Mouse (Mus musculus) embryonic facial prominence, embryonic 13.5 days (tissue): ENCODE data around the gene Mrc2. TPM values are rescaled to one million over a fixed set of nuclear protein-coding genes. Genes with fewer than 3 reads are reported as not detected.

Source experiments
- ATAC-seq: fragments of 200-750 bp; cut with Nextera tagmentation; 2 replicates; pipeline ENCODE4 v1.8.0; 2017; ENCODE audit warnings: low read depth; ENCODE audit not compliant: insufficient number of reproducible peaks, insufficient read depth, low FRiP score, low TSS enrichment
- H3K27ac ChIP-seq: fragments of 300-500 bp; sonication (generic); 2 replicates; pipeline ENCODE4 v1.5.1; 2015; ENCODE audit warnings: moderate library complexity, mild to moderate bottlenecking, inconsistent platforms
- H3K27me3 ChIP-seq: fragments of 300-500 bp; sonication (generic); 2 replicates; pipeline ENCODE4 v1.6.1; 2015; ENCODE audit warnings: mild to moderate bottlenecking, inconsistent platforms
- H3K36me3 ChIP-seq: fragments of 300-500 bp; sonication (generic); 2 replicates; pipeline ENCODE4 v1.6.1; 2015; ENCODE audit warnings: mild to moderate bottlenecking, inconsistent platforms
- H3K4me1 ChIP-seq: fragments of 300-500 bp; sonication (generic); 2 replicates; pipeline ENCODE4 v1.6.1; 2015; ENCODE audit warnings: inconsistent platforms
- H3K4me2 ChIP-seq: fragments of 300-500 bp; sonication (generic); 2 replicates; pipeline ENCODE4 v1.6.1; 2015; ENCODE audit warnings: moderate library complexity, mild to moderate bottlenecking, inconsistent platforms
- H3K4me3 ChIP-seq: fragments of 300-500 bp; sonication (generic); 2 replicates; pipeline ENCODE4 v1.5.1; 2015; ENCODE audit warnings: mild to moderate bottlenecking, inconsistent platforms
- H3K9ac ChIP-seq: fragments of 300-500 bp; sonication (generic); 2 replicates; pipeline ENCODE4 v1.6.1; 2015; ENCODE audit warnings: mild to moderate bottlenecking, inconsistent platforms
- H3K9me3 ChIP-seq: fragments of 300-500 bp; sonication (generic); 2 replicates; pipeline ENCODE4 v1.6.1; 2016; ENCODE audit warnings: inconsistent platforms
- WGBS: fragments of 180-500 bp; shearing (Covaris S2); methylation state at CpG from one replicate; pipeline ENCODE4 v1.1.7; 2015; ENCODE audit warnings: mixed read lengths; 5-methylcytosine and 5-hydroxymethylcytosine counted together
- polyA plus RNA-seq: library from polyadenylated mRNA; unstranded; fragments of >200 nt; fragmentation: Nextera tagmentation; extraction: Ambion mirVana; gene quantifications from 2 replicates; pipeline ENCODE4 v1.2.1, GENCODE M21; 2015

Mrc2 gene
- polyA plus RNA-seq, 1 experiment from 2014 or later = 30.8 TPM

GRCm38 (mm10) chr11:105312311-105312942, 20.0 kb downstream of the Mrc2 start:
- Histone ChIP-seq H3K9me3 (no peaks in the 10 kb centered on the region), H3K4me1 (peaks cover 54% of the 10 kb centered on the region), H3K36me3 (peaks cover 21% of the 10 kb centered on the region), H3K27me3 (no peaks in the 10 kb centered on the region), H3K9ac (peak overlapping the region; percentile 36; the same call in 1 of the 2 replicates), H3K4me3 (no peak overlapping the region), H3K27ac (peak overlapping the region; percentile 80), H3K4me2 (no peak overlapping the region)
- 0 out of 2 replicates have a peak, but pooled peaks have one; percentile 29 for ATAC-seq
- 26% methylated on average over 12 of the region's 12 CpGs for WGBS

- peak overlapping the region; percentile 80 for H3K27ac ChIP-seq
- no peaks in the 10 kb centered on the region for H3K27me3 ChIP-seq
- no peaks in the 10 kb centered on the region for H3K9me3 ChIP-seq
- H3K9ac ChIP-seq = peak overlapping the region; percentile 36; the same call in 1 of the 2 replicates
- peak overlapping the region; percentile 28; the same call in 1 of the 2 replicates for H3K4me2 ChIP-seq
- peaks cover 23% of the 10 kb centered on the region for H3K36me3 ChIP-seq
- H3K4me3 ChIP-seq = no peak overlapping the region
- ATAC-seq = no peak
- H3K4me1 ChIP-seq = peaks cover 54% of the 10 kb centered on the region
- WGBS = 10% methylated on average over 10 of the region's 10 CpGs
These were observed 20.7 kb downstream of the Mrc2 start for GRCm38 (mm10) chr11:105312972-105313632.

DNA sequence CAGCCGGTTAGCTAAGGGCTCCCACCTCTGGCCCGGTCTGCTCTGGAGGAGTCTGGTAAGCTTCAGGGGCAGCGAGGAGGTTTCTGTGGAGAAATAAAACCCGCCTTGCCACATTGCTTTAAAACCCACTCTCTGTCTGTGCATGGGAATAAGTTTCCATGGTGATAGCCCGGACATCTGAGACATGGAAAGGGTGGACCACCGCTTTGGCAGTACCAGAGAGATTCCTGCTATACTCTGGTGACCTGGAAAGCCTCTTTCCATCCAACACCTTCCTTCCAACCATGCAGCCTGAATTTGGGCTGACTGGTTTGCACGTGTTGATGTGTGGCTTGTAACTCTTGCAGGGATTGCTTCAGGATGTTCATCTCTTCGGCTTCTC, 21.2 kb downstream of the Mrc2 start:
- Histone ChIP-seq H3K9ac (0 out of 2 replicates have a peak overlapping the region, but pooled peaks have one; percentile 21), H3K4me1 (peaks cover 53% of the 10 kb centered on the region), H3K4me2 (peak overlapping the region; percentile 28; the same call in 1 of the 2 replicates), H3K4me3 (no peak overlapping the region), H3K27me3 (no peaks in the 10 kb centered on the region), H3K9me3 (no peaks in the 10 kb centered on the region), H3K27ac (peak overlapping the region; percentile 80), H3K36me3 (peaks cover 23% of the 10 kb centered on the region)
- 20% methylated on average over 8 of the region's 8 CpGs for WGBS
- ATAC-seq = no peak

DNA sequence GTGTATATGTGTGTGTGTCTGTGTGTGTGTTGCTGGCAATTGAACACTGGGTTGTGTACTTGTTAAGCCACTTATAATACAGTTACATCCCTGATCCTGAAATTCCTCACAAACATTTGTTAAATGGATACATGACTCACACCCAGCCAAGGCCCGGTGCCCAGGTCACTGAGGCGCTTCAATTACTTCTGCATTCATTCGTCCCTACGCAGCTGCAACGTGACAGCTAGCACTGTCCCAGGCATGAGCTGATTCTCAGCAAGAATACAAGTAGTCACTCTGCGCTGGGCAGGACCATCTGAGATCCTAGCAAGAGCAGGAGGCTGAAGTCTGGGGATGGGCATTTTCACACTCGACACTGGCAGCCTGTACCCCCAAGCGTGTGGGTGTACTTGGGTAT, 22.9 kb downstream of the Mrc2 start:
- WGBS = 85% methylated on average over 8 of the region's 8 CpGs
- peaks cover 46% of the 10 kb centered on the region for H3K4me1 ChIP-seq
- no peak overlapping the region for H3K4me2 ChIP-seq
- no peak overlapping the region for H3K27ac ChIP-seq
- H3K27me3 ChIP-seq = no peaks in the 10 kb centered on the region
- H3K9ac ChIP-seq = no peak overlapping the region
- H3K36me3 ChIP-seq = peaks cover 20% of the 10 kb centered on the region
- no peaks in the 10 kb centered on the region for H3K9me3 ChIP-seq
- no peak for ATAC-seq
- no peak overlapping the region for H3K4me3 ChIP-seq

DNA sequence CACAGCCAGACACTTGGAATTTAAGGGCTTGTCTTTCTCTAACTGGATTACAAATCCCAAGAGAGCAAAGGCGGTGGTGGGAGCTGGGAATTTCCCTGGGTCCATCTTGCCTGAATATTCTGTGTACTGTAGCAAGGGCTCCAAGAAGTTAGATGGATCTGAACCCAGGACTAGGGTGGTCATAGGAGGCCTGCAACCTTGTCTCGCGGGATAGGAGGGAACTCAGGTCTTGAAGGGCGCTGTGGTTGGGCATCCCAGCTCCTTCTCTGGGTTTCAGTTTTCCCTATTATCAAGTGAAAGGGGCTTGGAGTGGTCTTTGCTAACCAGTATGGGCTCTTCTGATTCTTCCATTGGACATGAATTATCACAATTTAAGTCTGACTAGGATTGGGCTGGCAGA, 23.7 kb downstream of the Mrc2 start:
- no peaks in the 10 kb centered on the region for H3K27me3 ChIP-seq
- H3K9me3 ChIP-seq = no peaks in the 10 kb centered on the region
- no peak for ATAC-seq
- no peak overlapping the region for H3K4me3 ChIP-seq
- no peak overlapping the region for H3K9ac ChIP-seq
- 91% methylated on average over 4 of the region's 4 CpGs for WGBS
- H3K4me2 ChIP-seq = no peak overlapping the region
- H3K36me3 ChIP-seq = peaks cover 20% of the 10 kb centered on the region
- peaks cover 38% of the 10 kb centered on the region for H3K4me1 ChIP-seq
- H3K27ac ChIP-seq = no peak overlapping the region

- H3K27me3 ChIP-seq = no peaks in the 10 kb centered on the region
- 95% methylated on average over 6 of the region's 6 CpGs for WGBS
- H3K36me3 ChIP-seq = peaks cover 20% of the 10 kb centered on the region
- no peak overlapping the region for H3K9ac ChIP-seq
- no peak overlapping the region for H3K27ac ChIP-seq
- ATAC-seq = no peak
- no peaks in the 10 kb centered on the region for H3K9me3 ChIP-seq
- H3K4me2 ChIP-seq = no peak overlapping the region
- peaks cover 22% of the 10 kb centered on the region for H3K4me1 ChIP-seq
- no peak overlapping the region for H3K4me3 ChIP-seq
These were observed 25.3 kb downstream of the Mrc2 start for GRCm38 (mm10) chr11:105317769-105318168.

- Histone ChIP-seq H3K27ac (no peak overlapping the region), H3K4me2 (no peak overlapping the region), H3K4me3 (no peak overlapping the region), H3K27me3 (no peaks in the 10 kb centered on the region), H3K9me3 (no peaks in the 10 kb centered on the region), H3K36me3 (peaks cover 25% of the 10 kb centered on the region), H3K9ac (no peak overlapping the region), H3K4me1 (peaks cover 6% of the 10 kb centered on the region)
- no peak for ATAC-seq
- 53% methylated on average over 2 of the region's 2 CpGs for WGBS
These were observed 28.6 kb downstream of the Mrc2 start for GRCm38 (mm10) chr11:105321090-105321489.

GRCm38 (mm10) chr11:105323530-105323929, 31.1 kb downstream of the Mrc2 start:
- 80% methylated on average over 5 of the region's 5 CpGs for WGBS
- H3K4me2 ChIP-seq = no peak overlapping the region
- no peak for ATAC-seq
- no peaks in the 10 kb centered on the region for H3K9me3 ChIP-seq
- 0 out of 2 replicates have a peak overlapping the region, but pooled peaks have one; percentile 11 for H3K27ac ChIP-seq
- H3K27me3 ChIP-seq = no peaks in the 10 kb centered on the region
- H3K4me3 ChIP-seq = no peak overlapping the region
- no peak overlapping the region for H3K9ac ChIP-seq
- peaks cover 6% of the 10 kb centered on the region for H3K4me1 ChIP-seq
- peaks cover 40% of the 10 kb centered on the region for H3K36me3 ChIP-seq

DNA sequence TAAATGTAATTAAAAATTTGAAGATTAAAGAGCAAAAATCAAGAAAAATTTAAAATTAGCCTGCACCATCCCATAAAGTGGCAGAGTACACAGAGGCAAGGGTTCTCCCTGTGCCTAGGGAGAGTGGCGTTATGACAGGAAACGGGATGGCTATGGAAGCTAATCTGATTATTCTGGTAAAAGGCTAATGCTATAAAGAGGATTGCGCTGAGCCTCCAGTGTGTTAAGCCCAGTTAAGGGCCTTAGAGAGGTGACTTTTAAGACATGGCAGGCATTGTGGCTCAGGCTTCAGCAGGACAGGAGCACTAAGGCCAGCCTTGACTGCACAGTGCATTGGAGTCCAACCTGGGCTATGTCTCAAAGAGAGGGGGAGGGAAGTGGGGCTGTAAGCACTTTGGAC, 34.7 kb downstream of the Mrc2 start:
- H3K9me3 ChIP-seq = no peaks in the 10 kb centered on the region
- H3K4me3 ChIP-seq = no peak overlapping the region
- H3K27me3 ChIP-seq = no peaks in the 10 kb centered on the region
- H3K27ac ChIP-seq = no peak overlapping the region
- 72% methylated on average over 3 of the region's 3 CpGs for WGBS
- no peak overlapping the region for H3K4me2 ChIP-seq
- H3K36me3 ChIP-seq = peaks cover 51% of the 10 kb centered on the region
- peaks cover 25% of the 10 kb centered on the region for H3K4me1 ChIP-seq
- H3K9ac ChIP-seq = no peak overlapping the region
- ATAC-seq = no peak

GRCm38 (mm10) chr11:105329962-105330361, 37.5 kb downstream of the Mrc2 start:
- WGBS = 54% methylated on average over 9 of the region's 9 CpGs
- peak; percentile 63; the same call in 1 of the 2 replicates for ATAC-seq
- Histone ChIP-seq H3K27ac (no peak overlapping the region; the same call in 1 of the 2 replicates), H3K9ac (no peak overlapping the region), H3K27me3 (no peaks in the 10 kb centered on the region), H3K4me2 (no peak overlapping the region), H3K36me3 (peaks cover 70% of the 10 kb centered on the region), H3K4me3 (no peak overlapping the region), H3K4me1 (peaks cover 20% of the 10 kb centered on the region), H3K9me3 (no peaks in the 10 kb centered on the region)

GRCm38 (mm10) chr11:105331129-105331528, 38.7 kb downstream of the Mrc2 start:
- 69% methylated on average over 3 of the region's 3 CpGs for WGBS
- H3K4me3 ChIP-seq = no peak overlapping the region
- H3K27ac ChIP-seq = peak overlapping the region; percentile 48
- H3K9me3 ChIP-seq = no peaks in the 10 kb centered on the region
- no peaks in the 10 kb centered on the region for H3K27me3 ChIP-seq
- H3K4me1 ChIP-seq = peaks cover 20% of the 10 kb centered on the region
- no peak for ATAC-seq
- peaks cover 67% of the 10 kb centered on the region for H3K36me3 ChIP-seq
- 0 out of 2 replicates have a peak overlapping the region, but pooled peaks have one; percentile 21 for H3K9ac ChIP-seq
- H3K4me2 ChIP-seq = no peak overlapping the region

DNA sequence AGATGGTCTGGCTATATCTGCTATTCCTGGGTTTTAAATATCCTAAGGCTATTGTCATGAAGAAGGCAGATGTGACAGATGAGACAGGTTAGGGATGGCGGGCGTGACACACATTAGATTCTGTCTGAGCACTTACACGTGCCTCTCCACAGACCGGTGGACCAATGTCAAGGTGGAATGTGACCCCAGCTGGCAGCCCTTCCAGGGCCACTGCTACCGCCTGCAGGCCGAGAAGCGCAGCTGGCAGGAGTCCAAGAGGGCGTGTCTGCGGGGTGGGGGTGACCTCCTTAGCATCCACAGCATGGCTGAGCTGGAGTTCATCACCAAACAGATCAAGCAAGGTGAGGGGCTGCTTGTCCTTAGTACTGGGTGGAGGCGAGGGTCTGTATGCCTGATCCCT, 39.3 kb downstream of the Mrc2 start:
- Histone ChIP-seq H3K9ac (no peak overlapping the region), H3K4me3 (no peak overlapping the region), H3K36me3 (peaks cover 69% of the 10 kb centered on the region), H3K9me3 (no peaks in the 10 kb centered on the region), H3K27ac (no peak overlapping the region), H3K27me3 (no peaks in the 10 kb centered on the region), H3K4me2 (no peak overlapping the region), H3K4me1 (peaks cover 20% of the 10 kb centered on the region)
- no peak for ATAC-seq
- WGBS = 30% methylated on average over 10 of the region's 10 CpGs
